Mouse (Mus musculus) thymus, adult 2 months (tissue): ENCODE measurements at regions not wholly inside any gene's neighbourhood (a gene's known extent, or its start where the extent isn't known, plus 50 kb on each side); places are given as distances from the start of the nearest gene placed in this dataset.
"Not testable (repeated sequence)": the region's sequence is repeated elsewhere in the genome, so short reads cannot be mapped to it uniquely, and the experiment has no call there.

ENCODE experiments used
- CTCF ChIP-seq: fragments of 200-500 bp; IDR thresholded peaks from 2 replicates; pipeline ENCODE4 v1.5.1; 2012; ENCODE audit warnings: mild to moderate bottlenecking, control low read depth, low read length, moderate library complexity, borderline replicate concordance; ENCODE audit not compliant: control insufficient read depth, poor library complexity, insufficient read depth; ENCODE audit errors: extremely low read depth
- POLR2A ChIP-seq: fragments of 200-500 bp; IDR thresholded peaks from 2 replicates; pipeline ENCODE4 v1.6.1; 2012; ENCODE audit warnings: mild to moderate bottlenecking, low read length, control low read depth, moderate library complexity; ENCODE audit not compliant: control insufficient read depth, poor library complexity, insufficient read depth; ENCODE audit errors: extremely low read depth

- not testable (repeated sequence) for TF ChIP-seq CTCF, POLR2A
Observed at GRCm38 (mm10) chr13:60481451-60481850, 120.3 kb upstream of the Dapk1 start.
